Mouse (Mus musculus) CD4-positive, CD25-positive, alpha-beta regulatory T cell, adult 4 months (primary cell): Measurements from ENCODE around the gene Ahnak. TPM values are rescaled to one million over a fixed set of nuclear protein-coding genes. Genes with fewer than 3 reads are reported as not detected.
A peak's percentile ranks its signal among the peaks of the same experiment; 100 is the strongest.
"Not testable (repeated sequence)": the region's sequence is repeated elsewhere in the genome, so short reads cannot be mapped to it uniquely, and the experiment has no call there.

Source experiments
- ATAC-seq: one replicate; pipeline ENCODE4 v1.8.0; 2017
- polyA plus RNA-seq, 2 experiments: library from polyadenylated mRNA; unstranded; fragments of 100-300 nt; shearing (Covaris generic); gene quantifications; one replicate each; pipeline ENCODE4 v1.2.1; 2017

The Ahnak gene
- polyA plus RNA-seq, 2 experiments from 2014 or later = 45.2 to 48.9 TPM

- ATAC-seq = no peak
These were observed 81.2 kb downstream of the Ahnak start for GRCm38 (mm10) chr19:9070316-9070715.

GRCm38 (mm10) chr19:9071456-9072156 is 82.5 kb downstream of the Ahnak start:
- no peak for ATAC-seq

- ATAC-seq = no peak
These were observed 83.1 kb downstream of the Ahnak start for GRCm38 (mm10) chr19:9072157-9072530.

GRCm38 (mm10) chr19:9073776-9074411 is 84.8 kb downstream of the Ahnak start:
- no peak for ATAC-seq

- no peak for ATAC-seq
These were observed 85.3 kb downstream of the Ahnak start for GRCm38 (mm10) chr19:9074424-9074823.

- no peak for ATAC-seq
These were observed 86.5 kb downstream of the Ahnak start for GRCm38 (mm10) chr19:9075558-9075957.

- no peak for ATAC-seq
These were observed 87.0 kb downstream of the Ahnak start for GRCm38 (mm10) chr19:9076035-9076434.

- no peak for ATAC-seq
These were observed 88.0 kb downstream of the Ahnak start for GRCm38 (mm10) chr19:9076982-9077660.

GRCm38 (mm10) chr19:9079916-9080315 is 90.8 kb downstream of the Ahnak start:
- peak; percentile 34 for ATAC-seq

- ATAC-seq = no peak
These were observed 92.5 kb downstream of the Ahnak start for GRCm38 (mm10) chr19:9081311-9082190.

- peak; percentile 96 for ATAC-seq
These were observed 93.3 kb downstream of the Ahnak start for GRCm38 (mm10) chr19:9082191-9083009.

- no peak for ATAC-seq
These were observed 93.9 kb downstream of the Ahnak start for GRCm38 (mm10) chr19:9083010-9083355.

- ATAC-seq = not testable (repeated sequence)
These were observed 94.8 kb downstream of the Ahnak start for GRCm38 (mm10) chr19:9083892-9084291.

- no peak for ATAC-seq
These were observed 98.7 kb downstream of the Ahnak start, which contains the start of gene Scgb1a1 for GRCm38 (mm10) chr19:9087821-9088220. Gene Scgb1a1, minus strand, starts transcription at chr19:9087958.

- ATAC-seq = no peak
These were observed 101.1 kb downstream of the Ahnak start for GRCm38 (mm10) chr19:9090191-9090590.

GRCm38 (mm10) chr19:9090709-9091108 is 101.6 kb downstream of the Ahnak start:
- no peak for ATAC-seq

GRCm38 (mm10) chr19:9095111-9095510 is 106.0 kb downstream of the Ahnak start:
- no peak for ATAC-seq

- no peak for ATAC-seq
These were observed 108.4 kb downstream of the Ahnak start for GRCm38 (mm10) chr19:9097441-9097840.

GRCm38 (mm10) chr19:9099751-9100150 is 110.7 kb downstream of the Ahnak start:
- no peak for ATAC-seq

GRCm38 (mm10) chr19:9100297-9101061 is 111.4 kb downstream of the Ahnak start:
- ATAC-seq = no peak

GRCm38 (mm10) chr19:9101062-9101457 is 112.0 kb downstream of the Ahnak start:
- no peak for ATAC-seq
